Mouse (Mus musculus) cerebellum, adult 2 months (tissue): ENCODE measurements around the gene Polk. TPM values are rescaled to one million over a fixed set of nuclear protein-coding genes. Genes with fewer than 3 reads are reported as not detected.

Experiments
- DNase-seq, 2 experiments: peaks; one replicate each; pipeline ENCODE4 v3.0.0; 2021
- H3K27ac ChIP-seq: fragments of 200-500 bp; 2 replicates; pipeline ENCODE4 v1.5.1; 2012; ENCODE audit warnings: low read length, control low read depth, inconsistent platforms; ENCODE audit not compliant: insufficient read depth
- H3K27me3 ChIP-seq: fragments of 200-500 bp; 2 replicates; pipeline ENCODE4 v1.6.1; 2012; ENCODE audit warnings: inconsistent platforms, mild to moderate bottlenecking, low read length, moderate library complexity; ENCODE audit not compliant: control insufficient read depth, insufficient read depth
- H3K4me1 ChIP-seq: fragments of 200-500 bp; 2 replicates; pipeline ENCODE4 v1.6.1; 2011; ENCODE audit warnings: low read length; ENCODE audit not compliant: control insufficient read depth, insufficient read depth
- H3K4me3 ChIP-seq: fragments of 200-500 bp; replicated peaks from 2 replicates; pipeline ENCODE3; 2011; ENCODE audit warnings: mild to moderate bottlenecking, low read depth, low read length, control low read depth; ENCODE audit not compliant: insufficient read depth
- CTCF ChIP-seq: fragments of 200-500 bp; IDR thresholded peaks from 2 replicates; pipeline ENCODE4 v1.5.1; 2011; ENCODE audit warnings: low read depth, mild to moderate bottlenecking, control low read depth, low read length, moderate library complexity, borderline replicate concordance; ENCODE audit not compliant: insufficient read depth
- POLR2A ChIP-seq: fragments of 200-500 bp; IDR thresholded peaks from 2 replicates; pipeline ENCODE4 v1.6.1; 2011; ENCODE audit warnings: low read length, control low read depth, borderline replicate concordance; ENCODE audit not compliant: insufficient read depth
- WGBS: fragments of 180-500 bp; shearing (Covaris S2); methylation state at CpG from one replicate; pipeline ENCODE4 v1.1.7; 2018; 5-methylcytosine and 5-hydroxymethylcytosine counted together
- polyA plus RNA-seq: library from polyadenylated mRNA; depleted of rRNA; stranded (reverse); fragments of >200 nt; gene quantifications from 2 replicates; pipeline ENCODE4 v1.2.3, GENCODE M21; 2012; rRNA removed

The Polk gene
- polyA plus RNA-seq, result 8.0 and 8.7 TPM in 2 replicates

DNA sequence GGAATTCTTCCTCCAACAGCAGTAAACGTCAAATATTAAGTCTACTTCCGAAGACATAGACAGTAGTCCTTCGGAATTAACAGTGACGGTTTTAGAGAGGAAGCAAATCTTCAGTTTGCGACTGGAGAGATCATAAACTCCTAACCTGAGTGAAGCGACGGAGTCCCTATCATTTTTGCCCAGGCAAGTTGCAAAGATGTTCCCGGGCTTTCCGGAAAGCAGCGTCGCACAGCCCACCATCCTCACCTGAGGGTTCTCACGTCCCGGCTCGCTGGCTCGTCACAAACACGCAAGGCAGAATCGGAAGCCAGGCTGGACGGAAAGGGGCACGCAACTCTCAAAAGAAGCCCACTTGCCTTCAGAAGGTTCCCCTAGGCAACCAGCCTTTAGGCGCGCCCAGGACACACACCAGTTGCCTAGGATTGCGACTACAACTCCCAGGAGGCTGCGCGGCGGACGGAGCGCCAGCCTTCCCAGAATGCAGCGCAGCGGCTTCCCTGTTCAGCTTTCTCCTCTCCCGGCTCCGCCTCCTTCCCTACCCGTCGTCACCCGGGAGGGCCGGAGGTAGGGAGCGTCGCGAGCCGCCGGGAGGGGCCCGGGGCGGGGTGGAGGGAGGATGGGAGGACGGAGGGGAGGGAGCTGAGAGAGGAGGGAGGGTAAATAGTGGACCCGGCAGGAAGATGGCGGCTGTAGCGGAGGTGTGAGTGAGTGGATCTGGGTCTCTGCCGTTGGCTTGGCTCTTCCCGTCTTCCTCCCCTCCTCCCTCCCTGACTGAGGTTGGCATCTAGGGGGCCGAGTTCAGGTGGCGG is at the start of gene Polk, which contains the start of gene Col4a3bp:
Gene Polk (minus strand): TSS at position 499 of the 809 bp plus-strand sequence.
Gene Col4a3bp (plus strand): TSS at position 538 of the 809 bp plus-strand sequence.
- TF ChIP-seq POLR2A (peak; percentile 87), CTCF (no peak)
- DNase-seq, result peak; percentile 96 to 98
- Histone ChIP-seq H3K4me1 (no peaks in the 10 kb centered on the region; the same call in 1 of the 2 replicates), H3K27ac (peak within 1 kb of the TSS; percentile 95), H3K4me3 (peak within 1 kb of the TSS; percentile 88), H3K27me3 (no peaks in the 10 kb centered on the region)
- under 1% methylated on average over 49 of the region's 50 CpGs for WGBS

DNA sequence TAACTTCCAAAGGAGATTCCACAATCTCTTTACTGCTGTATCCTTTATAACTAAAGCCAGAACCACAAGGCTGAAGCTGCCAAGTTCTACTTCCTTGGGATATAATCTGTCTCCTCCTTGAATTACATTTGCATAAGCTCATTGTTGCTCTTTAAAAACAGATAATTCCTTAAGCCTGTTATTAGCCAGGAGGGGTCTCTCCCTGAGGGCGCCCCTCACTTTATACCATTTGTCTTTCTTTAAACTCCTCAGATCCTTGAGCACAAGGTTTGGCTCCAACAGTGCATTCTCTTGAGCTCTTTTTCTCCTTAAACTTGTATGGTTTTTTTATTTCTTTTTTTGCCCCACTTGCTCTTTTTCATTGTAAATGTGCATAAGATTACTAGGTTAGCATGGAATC is 46.3 kb upstream of the Polk start:
- Histone ChIP-seq H3K4me1 (peaks cover 4% of the 10 kb centered on the region; the same call in 1 of the 2 replicates), H3K27ac (no peak overlapping the region), H3K27me3 (no peaks in the 10 kb centered on the region), H3K4me3 (no peak overlapping the region)
- WGBS, result 95% methylated on average over 1 of the region's 1 CpGs
- TF ChIP-seq CTCF, result no peak
- TF ChIP-seq POLR2A, result no peak
- no peak for DNase-seq

DNA sequence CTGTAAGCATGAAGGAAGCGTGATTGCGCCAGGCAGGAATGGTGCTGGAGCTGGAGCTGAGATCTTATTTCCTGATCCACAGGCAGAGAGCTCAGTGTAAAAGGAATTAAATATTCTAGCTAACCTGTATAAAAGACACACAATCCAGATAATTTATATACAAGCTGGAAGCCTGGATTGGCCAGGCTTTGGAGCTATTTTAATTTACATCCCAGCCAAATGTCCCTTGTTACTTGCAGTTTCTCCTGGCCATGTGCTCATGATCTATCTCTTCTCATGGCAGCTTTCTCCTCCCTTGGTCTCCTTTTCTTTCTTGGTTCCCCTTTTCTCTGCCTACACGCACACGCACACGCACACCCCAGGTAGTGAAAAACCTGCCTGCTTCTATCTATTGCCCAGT is 44.2 kb upstream of the Polk start:
- no peaks in the 10 kb centered on the region for H3K4me1 ChIP-seq
- 96% methylated on average over 5 of the region's 5 CpGs for WGBS
- no peaks in the 10 kb centered on the region for H3K27me3 ChIP-seq
- TF ChIP-seq POLR2A (no peak), CTCF (no peak)
- H3K27ac ChIP-seq, result no peak overlapping the region
- no peak for DNase-seq
- H3K4me3 ChIP-seq, result no peak overlapping the region

DNA sequence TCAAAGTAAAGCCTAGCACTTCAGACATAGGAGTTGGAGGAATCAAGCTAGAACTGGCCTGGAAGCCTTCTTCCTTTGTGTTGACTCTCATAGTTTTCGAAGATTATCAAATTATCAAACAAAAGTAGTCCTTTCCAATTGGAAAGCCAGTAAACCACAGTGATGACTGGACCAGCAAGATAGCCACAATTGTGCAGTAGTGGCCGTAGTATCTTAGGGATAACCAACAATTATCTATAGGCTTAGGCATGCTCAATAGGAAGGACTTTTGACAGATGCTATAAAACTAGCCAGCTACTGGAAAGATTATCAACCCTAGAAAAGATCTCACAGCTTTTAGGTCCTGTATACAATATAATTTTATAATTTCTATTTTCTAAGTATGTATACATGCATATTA is 41.8 kb upstream of the Polk start:
- H3K27me3 ChIP-seq, result no peaks in the 10 kb centered on the region
- no peak overlapping the region for H3K4me3 ChIP-seq
- no peak for TF ChIP-seq CTCF
- TF ChIP-seq POLR2A, result no peak
- WGBS, result 99% methylated on average over 2 of the region's 2 CpGs
- no peak for DNase-seq
- H3K4me1 ChIP-seq, result no peaks in the 10 kb centered on the region
- H3K27ac ChIP-seq, result no peak overlapping the region

DNA sequence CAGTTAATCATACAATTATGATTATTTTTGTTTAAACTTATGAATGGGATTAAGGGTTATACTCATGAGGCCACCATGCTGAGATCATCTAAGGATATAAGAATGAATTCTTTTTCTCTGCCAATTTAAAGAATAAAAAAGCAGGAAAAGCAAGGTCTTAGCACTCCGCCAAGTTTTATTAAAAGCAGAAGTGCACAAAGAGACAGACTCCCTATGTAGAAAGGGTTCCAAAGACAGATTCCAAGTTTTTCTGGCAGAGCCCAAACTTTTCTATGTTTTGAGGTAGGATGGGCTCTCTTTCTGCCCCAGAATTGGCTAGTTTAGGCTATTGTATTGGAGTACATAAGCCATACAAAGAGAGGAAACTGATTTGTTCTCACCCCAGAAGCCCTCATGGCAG is 37.6 kb upstream of the Polk start:
- Histone ChIP-seq H3K27me3 (no peaks in the 10 kb centered on the region), H3K4me3 (no peak overlapping the region), H3K27ac (no peak overlapping the region), H3K4me1 (no peaks in the 10 kb centered on the region)
- WGBS, result 62% methylated on average over 1 of the region's 1 CpGs
- no peak for DNase-seq
- no peak for TF ChIP-seq CTCF
- no peak for TF ChIP-seq POLR2A

- no peak for DNase-seq
- TF ChIP-seq POLR2A (no peak), CTCF (no peak)
- Histone ChIP-seq H3K4me3 (no peak overlapping the region), H3K4me1 (no peaks in the 10 kb centered on the region), H3K27ac (no peak overlapping the region), H3K27me3 (no peaks in the 10 kb centered on the region)
- 90% methylated on average over 2 of the region's 2 CpGs for WGBS
Observed at GRCm38 (mm10) chr13:96579104-96579503, 36.7 kb upstream of the Polk start.

- WGBS, result 75% methylated on average over 2 of the region's 2 CpGs
- no peak for DNase-seq
- Histone ChIP-seq H3K27ac (no peak overlapping the region), H3K4me1 (no peaks in the 10 kb centered on the region), H3K4me3 (no peak overlapping the region), H3K27me3 (no peaks in the 10 kb centered on the region)
- TF ChIP-seq POLR2A (no peak), CTCF (no peak)
Observed at GRCm38 (mm10) chr13:96574170-96574569, 31.8 kb upstream of the Polk start.

DNA sequence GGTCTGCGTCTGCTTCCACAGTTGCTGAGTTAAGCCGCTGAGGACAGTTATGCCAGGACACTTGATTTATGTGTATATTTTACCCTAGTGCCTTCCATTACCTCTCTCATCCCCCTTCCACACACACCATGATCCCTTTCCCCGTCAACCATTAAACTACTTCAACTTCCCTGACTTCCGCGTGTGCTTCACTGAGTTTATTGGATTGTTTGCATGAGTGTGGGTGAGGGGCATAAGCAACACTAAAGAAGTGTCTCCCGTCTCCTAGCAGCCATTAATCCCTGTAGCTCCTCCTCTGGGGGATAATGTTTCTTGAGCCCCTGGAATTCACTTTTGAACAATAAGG is 28.6 kb upstream of the Polk start:
- no peaks in the 10 kb centered on the region for H3K27me3 ChIP-seq
- no peak overlapping the region for H3K4me3 ChIP-seq
- DNase-seq, result no peak
- no peak for TF ChIP-seq CTCF
- no peak for TF ChIP-seq POLR2A
- H3K27ac ChIP-seq, result no peak overlapping the region
- WGBS, result 81% methylated on average over 6 of the region's 6 CpGs
- H3K4me1 ChIP-seq, result peaks cover 6% of the 10 kb centered on the region; the same call in 1 of the 2 replicates
